Mouse (Mus musculus) brain, adult 2 months (tissue): ENCODE measurements around the gene Irf2bp2.

Source experiments
- DNase-seq: peaks from one replicate; pipeline ENCODE4 v3.0.0; 2011; ENCODE audit warnings: low read depth, low spot score

Irf2bp2 gene

DNA sequence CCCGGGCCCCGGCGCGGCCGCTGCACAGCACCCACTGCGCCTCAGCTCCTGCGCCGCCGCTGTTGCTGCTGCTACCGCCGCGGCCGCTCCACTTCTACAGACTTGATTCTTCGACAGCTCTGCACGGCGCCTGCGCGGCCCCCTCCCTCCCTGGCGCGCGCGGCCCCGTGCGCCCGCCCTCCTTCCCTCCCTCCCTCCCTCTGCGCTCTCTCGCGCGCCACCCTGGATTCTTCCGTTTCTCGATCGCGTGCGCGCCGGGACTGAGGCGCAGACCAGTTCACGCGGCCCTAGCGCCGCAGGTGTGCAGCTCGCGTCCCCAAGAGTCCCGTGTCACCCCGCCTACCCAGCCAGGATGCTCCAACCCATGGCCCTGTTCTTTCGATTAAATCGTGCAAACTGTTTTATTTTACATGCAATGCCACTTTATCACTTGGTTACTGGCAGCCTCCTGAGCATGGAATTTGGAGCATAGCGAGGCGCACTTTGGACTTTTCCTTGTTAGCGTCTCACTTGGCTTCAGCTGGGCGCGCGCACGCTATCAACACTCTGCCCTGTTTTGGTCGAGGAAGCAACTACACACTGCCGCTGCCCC lies at the start of gene Irf2bp2:
TSS of gene Irf2bp2 (minus strand) at position 98 of the 592 bp plus-strand sequence.
- DNase-seq = peak; percentile 98

DNA sequence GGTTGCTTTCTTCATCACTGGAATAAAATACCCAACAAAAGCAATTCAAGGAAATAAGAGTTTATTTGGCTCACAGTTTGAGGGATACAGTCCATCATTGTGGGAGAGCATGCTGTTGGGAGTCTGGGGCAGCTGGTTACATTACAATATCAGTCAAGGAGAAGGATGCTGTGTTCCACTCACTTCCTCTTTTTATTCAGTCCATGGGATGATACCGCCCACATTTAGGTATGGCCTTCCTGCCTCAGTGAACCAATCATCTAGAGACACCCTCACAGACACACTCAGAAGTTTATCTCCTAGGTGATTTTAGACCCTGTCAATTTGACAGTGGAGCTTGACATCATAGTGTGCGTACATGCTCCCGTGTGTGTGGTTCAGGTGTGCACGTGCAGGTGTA lies 48.9 kb upstream of the Irf2bp2 start:
- no peak for DNase-seq

DNA sequence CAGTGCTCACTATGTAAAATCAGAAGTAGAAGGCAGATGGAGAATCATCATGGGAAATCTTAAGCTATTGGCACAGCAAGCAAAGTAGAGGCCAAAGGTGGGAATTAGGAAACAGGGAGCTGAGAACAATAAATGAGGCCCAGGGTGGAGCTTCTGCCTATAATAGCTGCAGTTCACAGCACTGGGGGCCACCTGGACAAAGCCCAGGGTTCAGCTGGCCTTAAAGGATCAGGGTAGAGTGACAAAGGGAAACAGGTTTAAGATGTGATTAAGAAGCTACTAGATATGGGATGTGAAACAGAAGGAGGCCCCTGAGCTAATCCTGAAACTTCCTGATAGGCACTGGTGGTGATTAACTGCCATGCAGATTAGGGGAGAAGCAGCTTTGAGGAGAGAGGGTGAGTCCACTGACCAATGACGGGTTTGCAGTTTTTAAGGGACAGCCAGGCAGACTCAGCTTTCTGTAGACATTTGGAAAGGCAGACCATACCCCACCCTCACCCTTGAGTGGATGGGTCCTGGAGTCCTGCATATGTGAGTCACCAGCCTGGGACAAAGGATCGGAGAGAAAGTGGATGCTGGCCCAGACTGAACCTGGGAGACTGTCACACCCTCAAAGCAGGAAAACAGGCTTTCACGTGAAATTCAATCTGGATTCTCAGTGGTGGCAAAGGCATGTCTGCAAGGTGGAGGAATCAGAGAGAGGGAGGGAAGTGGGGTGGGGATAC lies 47.9 kb upstream of the Irf2bp2 start:
- DNase-seq = no peak

DNA sequence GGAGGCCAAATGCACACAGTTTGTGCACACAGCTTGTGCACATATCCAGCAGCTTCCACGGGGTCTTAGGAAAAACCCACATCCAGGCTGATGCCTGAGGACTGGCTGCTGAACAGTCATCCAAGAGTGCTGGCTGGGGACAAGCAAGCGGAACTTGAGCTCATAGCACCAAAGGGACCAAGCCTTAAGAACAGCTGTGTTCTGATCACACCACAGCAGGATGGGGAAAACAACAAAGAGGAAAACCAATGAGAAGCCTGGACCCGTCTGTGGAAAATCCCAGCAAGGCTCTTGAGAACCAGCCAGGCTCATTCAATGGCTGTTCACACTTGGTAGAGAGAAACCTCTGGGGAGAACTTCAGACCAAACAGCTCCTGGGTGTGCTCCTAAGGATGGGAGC lies 45.4 kb upstream of the Irf2bp2 start:
- DNase-seq = peak; percentile 73

DNA sequence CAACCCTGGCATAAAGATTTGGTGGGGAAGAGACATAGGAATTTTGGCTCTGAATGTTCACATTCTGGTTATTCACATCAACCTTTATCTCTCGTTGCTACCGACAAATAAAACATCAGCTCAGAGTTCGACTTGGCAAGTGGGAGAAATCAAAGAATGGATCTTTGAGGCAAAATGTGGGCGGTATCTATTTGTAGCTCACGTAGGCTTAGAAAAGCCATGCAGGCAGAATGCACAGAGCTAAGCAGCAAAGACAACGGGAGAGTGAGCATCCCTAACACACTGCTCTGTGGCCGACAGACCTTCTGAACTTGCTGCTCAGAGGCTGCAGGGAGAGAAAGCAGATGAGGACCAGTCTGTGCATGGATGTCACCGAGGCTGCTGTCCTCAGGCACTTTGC lies 44.2 kb upstream of the Irf2bp2 start:
- peak; percentile 90 for DNase-seq

DNA sequence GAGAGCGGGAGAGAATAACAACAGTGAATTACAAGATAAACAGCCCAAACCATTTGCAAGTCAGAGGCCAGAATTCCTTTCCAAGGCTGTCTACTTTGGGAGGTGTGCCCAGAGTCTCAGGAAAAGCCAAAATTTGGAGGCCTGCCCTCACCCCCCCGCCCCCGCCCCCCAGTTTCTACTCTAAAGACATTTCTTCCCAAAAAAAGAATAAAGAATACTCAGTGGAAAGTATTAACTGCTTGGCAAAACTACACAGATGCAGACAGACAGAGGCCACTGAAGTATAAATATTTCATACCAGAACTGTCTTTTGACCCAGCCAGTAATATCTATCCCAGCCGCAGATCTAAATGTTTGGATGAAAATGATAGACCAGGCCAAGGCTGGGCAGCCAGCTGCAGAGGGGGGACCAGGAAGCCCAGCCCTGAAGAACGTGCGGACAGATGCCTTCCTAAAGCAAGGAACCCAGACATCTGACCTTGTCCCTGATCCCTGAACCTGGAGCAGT lies 40.8 kb upstream of the Irf2bp2 start:
- no peak for DNase-seq

DNA sequence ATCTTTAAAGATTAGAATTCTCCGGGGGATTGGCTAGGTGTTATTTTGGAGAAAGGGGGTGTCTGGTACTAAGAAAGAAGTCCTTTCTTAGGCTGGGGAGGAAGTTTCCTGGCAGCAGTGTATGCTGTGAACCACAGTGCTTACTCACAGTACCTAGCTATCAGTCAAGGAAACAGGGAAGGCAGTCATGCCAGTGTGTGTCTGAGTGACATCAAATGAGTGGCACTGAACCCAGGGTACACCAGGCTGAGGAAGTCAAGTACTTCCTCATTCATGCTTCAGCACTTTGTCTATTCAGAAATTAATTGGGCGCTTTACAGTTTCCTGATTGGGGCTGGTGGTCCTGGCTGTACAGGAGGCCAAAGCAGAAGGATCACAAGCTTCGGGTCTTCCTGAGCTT lies 34.8 kb upstream of the Irf2bp2 start:
- no peak for DNase-seq

DNA sequence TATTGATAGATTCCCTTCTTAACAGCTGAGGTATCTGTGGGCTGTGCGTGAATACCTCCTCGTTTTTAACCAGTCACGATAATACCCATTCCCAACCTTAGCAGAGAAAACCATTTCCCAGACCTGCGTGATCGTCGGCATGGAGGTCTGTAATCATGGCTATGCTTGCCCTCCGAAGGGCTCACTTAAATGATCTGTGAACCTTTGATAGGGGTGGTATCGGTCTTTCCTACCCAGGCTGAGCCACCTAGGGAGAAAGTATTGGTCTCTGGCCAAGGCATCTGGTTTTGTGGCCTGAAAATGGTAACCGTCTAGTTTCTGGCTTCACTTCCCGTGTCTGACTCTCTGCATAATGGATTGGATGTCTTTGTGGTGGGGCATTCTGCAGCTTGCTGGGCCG lies 32.6 kb upstream of the Irf2bp2 start:
- no peak for DNase-seq

DNA sequence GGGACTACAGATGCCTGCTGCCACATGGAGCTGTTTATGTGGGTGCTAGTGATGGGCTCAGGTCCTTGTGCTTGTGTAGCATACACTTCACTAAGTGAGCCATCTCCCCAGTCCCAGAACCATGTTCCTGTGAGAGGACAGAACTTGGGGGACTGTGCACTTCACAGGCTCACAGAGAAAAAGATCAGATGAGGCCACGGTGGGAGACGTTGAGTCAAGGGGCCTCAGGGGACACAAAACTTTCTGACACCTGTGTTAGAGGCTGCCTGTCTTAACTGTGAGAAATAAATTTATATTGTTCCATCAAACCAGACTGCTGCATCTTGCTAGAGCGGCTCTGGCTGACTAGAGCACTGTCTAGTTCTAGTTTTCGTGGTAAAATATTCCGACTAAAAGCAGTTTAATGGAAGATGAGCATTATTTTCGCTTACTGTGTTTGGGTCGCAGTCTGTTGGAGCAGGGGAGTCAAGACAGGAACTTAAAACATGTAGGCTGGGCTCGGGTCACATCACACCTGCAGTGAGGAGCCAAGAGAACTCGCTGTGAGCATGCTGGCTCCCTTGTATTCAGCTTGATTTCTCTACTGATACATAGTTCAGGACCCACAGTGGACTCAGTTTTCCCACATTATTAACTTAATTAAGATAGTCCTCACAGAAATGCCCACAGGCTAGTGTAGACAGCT lies 28.5 kb upstream of the Irf2bp2 start:
- no peak for DNase-seq

DNA sequence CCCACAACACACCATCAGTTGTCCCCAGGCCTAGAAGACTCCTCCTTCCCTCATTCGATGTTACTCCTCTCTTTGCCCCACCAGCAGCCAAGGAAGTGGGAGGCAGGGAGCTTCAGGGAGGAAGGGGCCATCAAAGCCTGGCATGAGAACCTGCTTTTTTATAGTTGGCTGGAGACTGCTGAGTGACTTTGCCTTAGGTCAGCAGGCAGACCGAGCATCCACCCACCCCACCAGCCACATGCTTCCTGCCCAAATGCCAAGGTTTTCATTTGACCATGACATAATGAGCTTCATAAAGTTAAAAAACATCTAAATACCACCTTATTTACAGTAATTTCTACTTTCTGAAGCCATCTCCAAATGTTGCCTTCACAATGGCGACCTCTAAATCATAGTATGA lies 26.9 kb upstream of the Irf2bp2 start:
- DNase-seq = no peak

DNA sequence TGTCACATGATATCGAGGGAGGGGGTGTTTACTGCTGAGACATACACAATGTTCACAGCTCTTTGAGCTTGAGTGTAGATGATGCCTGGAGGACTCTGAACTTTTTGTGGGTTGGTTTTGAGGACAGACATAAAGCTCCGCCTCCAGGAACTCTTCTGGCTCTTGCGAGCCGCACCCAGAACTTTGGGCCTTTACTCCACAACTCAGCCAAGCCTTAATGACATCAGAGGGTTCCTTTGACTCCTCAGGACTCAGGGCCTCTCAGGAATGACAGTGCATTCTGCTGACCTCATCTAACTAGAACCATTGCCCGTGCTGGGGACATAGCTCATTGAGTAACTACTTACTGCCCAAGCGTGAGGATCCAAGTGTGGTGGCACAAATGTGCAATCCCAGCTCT lies 25.7 kb upstream of the Irf2bp2 start:
- no peak for DNase-seq

DNA sequence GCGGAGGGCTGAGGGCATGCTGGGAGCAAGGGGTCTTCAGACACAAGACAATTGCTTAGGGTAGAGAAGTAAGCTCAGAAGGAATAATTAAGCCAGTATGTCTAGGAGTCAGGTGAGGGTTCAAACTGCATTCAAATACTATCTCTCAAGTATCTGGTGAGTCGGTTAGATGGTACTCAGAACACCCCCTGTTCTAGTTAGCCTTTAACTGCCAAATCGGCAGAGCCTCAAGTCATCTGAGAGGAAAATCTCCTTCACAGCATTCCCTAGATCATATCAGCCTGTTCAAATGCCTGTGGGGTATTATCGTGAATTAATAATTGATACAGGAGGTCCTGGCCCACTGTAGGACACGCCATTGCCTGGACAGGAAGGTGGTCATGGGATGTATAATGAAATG lies 23.9 kb upstream of the Irf2bp2 start:
- DNase-seq = no peak

DNA sequence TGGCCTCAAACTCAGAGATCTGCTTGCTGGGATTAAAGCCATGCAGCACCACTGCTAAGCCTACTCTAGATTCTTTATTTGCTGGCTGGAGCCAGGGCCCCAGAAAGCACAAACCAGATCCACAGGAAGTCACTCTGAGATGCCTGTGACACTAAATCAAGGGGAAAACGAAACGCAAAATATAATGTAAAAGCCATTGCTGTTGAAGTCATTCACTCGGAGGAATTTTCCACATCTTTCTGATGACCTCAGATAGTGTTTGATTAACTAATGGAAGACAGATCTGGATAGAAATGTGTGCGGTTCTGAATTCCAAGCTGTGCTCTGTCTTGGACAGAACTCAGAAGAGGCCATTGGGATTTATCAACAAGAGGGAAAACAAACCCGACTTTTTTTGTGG lies 22.9 kb upstream of the Irf2bp2 start:
- no peak for DNase-seq

DNA sequence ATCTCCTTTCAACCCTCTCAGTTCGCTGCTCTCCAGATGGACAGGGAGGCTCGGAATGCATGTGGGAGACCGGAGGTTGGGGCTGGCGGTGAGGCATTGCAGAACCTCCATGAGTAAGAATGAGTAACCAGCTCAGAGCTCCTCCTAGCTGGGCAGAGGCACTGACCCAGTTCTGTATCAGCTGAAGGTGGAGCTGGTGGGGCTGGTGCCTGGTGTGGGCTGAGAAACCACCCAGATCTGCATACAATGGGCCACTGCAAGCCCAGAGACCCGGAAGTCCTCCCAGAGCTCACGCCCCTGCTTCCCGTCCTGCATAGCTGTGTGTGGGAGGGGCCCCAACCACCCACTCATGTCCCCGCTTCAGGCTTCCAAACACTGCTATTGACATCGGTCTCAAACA lies 22.0 kb upstream of the Irf2bp2 start:
- DNase-seq = peak; percentile 82

DNA sequence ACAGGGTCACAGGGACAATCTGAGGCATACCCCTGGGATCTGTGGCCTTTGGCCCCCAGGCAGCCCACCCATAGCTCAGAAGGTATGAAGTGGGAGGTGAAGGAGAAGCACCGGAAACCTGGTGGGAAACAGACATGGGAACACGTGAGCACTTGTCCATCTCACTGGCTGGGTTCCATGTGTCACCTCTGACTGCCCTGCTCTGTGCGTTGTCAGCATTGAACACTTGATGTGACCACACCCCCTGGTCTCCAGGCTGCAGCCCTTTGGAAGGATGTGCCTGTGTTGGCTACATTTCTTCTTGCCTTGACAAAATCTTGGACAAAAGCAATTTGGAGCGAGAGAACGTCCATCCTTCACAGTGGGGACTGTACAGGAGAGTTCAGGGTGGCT lies 20.9 kb upstream of the Irf2bp2 start:
- no peak for DNase-seq

DNA sequence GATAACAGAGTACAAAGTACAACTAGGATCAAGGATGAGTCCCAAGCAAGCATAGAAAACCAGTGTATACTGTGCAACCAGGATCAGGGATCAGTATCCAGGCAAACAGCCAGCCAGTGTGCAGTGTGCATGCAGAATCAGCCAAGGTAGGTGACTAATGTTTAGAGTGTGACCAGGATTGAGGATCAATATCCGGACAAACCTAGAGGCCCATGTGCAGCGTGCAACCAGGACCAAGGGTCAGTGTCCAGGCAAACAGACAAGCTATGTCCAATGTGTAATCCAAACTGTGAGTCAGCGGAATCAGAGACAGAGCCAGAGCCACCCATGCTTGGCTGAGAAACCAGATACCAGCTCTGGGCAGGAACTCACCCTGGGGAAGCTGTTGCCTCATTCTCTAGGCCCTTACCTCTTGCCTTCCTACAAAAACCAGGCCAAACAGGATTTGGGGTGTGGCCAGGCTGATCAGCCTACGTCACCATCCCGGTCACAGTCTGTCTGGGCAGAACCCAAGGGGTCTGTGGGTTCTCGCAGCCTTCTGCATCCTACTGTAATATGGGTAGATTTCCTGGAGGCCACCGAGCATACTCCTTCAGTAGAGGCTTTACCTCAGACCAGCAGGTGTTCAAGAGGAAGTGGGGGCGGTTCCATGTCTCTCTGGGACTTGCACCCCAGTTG lies 20.4 kb upstream of the Irf2bp2 start:
- DNase-seq = peak; percentile 45

DNA sequence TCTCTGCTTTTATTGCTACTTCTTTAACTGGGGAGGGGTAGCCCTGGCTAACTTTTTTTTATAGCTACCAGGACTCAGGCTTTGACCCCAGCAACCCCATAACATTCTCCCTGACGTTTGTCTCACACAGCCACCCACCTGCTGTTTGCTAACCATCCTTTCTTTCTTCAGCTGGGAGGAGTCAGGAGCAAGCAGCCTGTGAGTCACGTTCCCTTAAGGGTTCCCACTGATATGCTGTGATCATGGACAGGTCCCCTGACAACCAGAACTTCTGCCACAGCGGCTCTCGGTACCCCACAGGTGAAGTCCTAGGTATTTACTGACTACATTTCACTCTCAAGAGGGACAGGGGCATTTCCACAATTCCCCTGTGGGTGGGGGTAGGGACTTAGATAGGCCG lies 19.4 kb upstream of the Irf2bp2 start:
- DNase-seq = peak; percentile 35

DNA sequence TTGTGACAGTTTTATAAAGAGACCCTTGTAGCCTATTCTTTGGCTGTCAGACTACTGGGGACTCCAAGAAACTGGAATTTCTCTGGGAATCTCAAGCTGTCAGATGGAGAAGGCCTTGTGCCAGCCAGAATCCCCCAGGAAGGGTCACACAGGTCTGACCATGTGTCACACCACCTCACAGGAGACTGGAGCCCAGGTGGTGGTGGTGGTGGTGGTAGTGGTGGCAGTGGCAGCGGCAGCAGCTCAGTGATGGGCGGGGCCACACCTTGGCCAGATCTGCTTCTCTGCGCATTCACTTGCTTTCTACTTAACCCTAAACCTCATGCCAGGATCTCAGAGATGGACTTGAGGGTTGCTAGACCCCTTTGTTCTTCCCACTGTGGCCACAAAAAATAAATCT lies 19.0 kb upstream of the Irf2bp2 start:
- no peak for DNase-seq

DNA sequence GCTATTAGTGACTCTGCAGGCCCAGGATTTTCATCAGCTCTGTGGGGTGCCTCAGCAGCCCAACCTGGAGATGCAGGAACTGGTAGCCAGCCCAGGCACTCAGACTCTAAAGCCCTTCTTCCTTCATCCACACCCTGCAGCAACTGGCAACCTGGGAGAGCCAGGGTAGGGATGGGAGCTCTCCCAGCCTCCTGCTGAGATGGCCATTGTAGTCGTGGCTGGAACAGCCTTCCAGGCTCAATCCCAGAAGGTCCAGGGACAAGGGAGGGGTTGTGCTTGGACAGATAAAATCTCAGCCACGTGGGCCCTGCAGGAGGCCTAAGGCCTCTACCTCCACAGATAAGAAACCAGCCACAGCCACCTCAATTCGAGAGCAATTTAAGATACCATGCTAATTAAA lies 16.9 kb upstream of the Irf2bp2 start:
- no peak for DNase-seq

DNA sequence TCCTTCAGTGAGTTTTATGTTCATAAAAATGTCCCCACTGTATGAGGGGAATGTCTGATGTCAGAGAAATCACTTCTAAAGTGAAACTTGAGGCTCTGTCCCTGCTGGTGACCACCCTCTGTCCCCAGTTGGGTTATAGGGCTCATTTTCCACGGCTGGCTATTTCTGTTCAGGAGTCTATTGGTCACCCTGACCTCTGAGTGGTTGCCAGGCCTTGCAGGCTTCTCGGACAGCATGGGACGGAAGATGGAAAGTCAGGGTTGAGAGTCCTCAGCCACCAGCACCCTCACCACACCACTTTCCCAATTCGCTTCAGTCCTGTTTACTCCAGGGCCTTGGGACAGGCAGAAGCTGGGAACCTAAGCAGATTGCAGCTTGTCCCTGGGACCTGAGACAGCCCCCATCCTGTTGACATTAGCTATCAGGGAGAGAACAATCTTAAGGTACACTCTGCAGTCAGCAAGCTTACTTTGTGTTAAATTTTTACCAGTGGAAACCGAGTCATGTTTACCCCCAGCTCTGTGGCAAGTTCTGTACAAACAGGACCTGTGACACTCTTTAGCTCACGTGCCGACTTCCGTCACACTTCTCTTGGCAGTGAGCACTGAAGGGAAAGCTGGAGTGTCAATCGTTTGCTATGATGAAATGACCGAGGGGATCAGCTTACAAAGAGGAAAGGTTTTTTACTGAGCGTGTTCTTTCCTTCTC lies 15.9 kb upstream of the Irf2bp2 start:
- DNase-seq = no peak

DNA sequence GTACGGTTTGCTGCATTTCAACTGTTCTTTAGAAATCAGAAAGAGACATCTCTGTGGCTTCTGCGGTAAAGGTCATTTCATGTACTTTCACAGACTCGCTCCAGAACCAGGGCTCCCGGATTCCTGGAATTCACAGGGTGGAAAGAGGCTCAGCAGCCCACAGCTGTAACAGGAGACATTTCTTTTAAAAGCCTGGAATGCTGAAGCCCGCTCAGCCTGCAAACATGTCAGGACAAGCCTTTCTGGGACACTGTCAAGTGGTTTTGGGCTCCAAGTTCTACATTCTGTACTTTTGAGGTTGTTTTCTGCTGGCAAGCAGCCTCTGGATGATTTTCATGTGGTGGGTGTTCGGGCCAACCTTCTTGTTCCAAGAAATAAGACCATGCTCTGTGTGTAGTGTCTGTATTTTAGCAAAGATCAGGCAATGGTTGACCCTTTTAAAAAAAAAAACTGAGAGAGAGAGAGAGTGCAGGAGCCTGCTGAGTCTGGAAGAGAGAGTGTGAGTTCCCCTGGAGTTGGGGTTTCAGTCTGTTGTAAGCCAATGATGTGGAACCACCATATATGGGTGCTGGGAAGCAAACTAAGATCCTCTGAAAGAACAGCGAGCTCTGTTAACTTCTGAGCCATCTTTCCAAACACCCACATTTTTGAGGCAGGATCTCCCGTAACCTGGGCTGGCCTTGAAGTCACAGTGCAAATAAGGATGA lies 9.6 kb upstream of the Irf2bp2 start:
- no peak for DNase-seq
